13 mouse cellular contexts compared by ENCODE assay signal in genomic region chr15:99698533-99699085, GRCm38 (mm10). TPM values are rescaled to one million over a fixed set of nuclear protein-coding genes. Genes with fewer than 3 reads are reported as not detected.
DNase-seq lines count a peak whose midpoint lies in the region; ATAC-seq and TF ChIP-seq lines count a peak whose summit lies in the region.
"Had no signal": no experiment of that assay in that cellular context is flagged by ENCODE, and none has a peak within 500 bp of the region (broad histone marks: within the 10 kb centered on the region; RNA-seq: fewer than 3 reads in every experiment).

No protein-coding gene starts in this region.

- H3K9me3 ChIP-seq in neural tube, embryonic 13.5 days = no peaks in the 10 kb centered on the region
- no peaks in the 10 kb centered on the region for H3K9me3 ChIP-seq in neural tube, embryonic 15.5 days (replicated peaks)
- no peaks in the 10 kb centered on the region for H3K9me3 ChIP-seq in midbrain, embryonic 15.5 days
- H3K9me3 ChIP-seq: limb, embryonic 15.5 days had no signal

- H3K27me3 ChIP-seq in neural tube, embryonic 13.5 days = no peaks in the 10 kb centered on the region
- no peaks in the 10 kb centered on the region for H3K27me3 ChIP-seq in neural tube, embryonic 15.5 days (replicated peaks)
- no peaks in the 10 kb centered on the region for H3K27me3 ChIP-seq in small intestine, adult 2 months (ENCODE audit: control insufficient read depth, insufficient read depth, low read length)
- no peaks in the 10 kb centered on the region for H3K27me3 ChIP-seq in midbrain, embryonic 15.5 days (replicated peaks)

- H3K4me1 ChIP-seq in neural tube, embryonic 13.5 days (replicated peaks) = peaks cover 33% of the 10 kb centered on the region
- peaks cover 17% of the 10 kb centered on the region for H3K4me1 ChIP-seq in neural tube, embryonic 15.5 days
- H3K4me1 ChIP-seq in small intestine, adult 2 months (ENCODE audit: control insufficient read depth, insufficient read depth, insufficient read length, low read length) = peaks cover 26% of the 10 kb centered on the region
- peaks cover 14% of the 10 kb centered on the region for H3K4me1 ChIP-seq in midbrain, embryonic 15.5 days

- H3K4me2 ChIP-seq in neural tube, embryonic 13.5 days = no peak overlapping the region
- H3K4me2 ChIP-seq in neural tube, embryonic 15.5 days = no peak overlapping the region
- no peak overlapping the region for H3K4me2 ChIP-seq in midbrain, embryonic 15.5 days
- H3K4me2 ChIP-seq: limb, embryonic 15.5 days had no signal

- H3K4me3 ChIP-seq in neural tube, embryonic 13.5 days = no peak overlapping the region
- H3K4me3 ChIP-seq in neural tube, embryonic 15.5 days (replicated peaks) = no peak overlapping the region
- peak overlapping the region; percentile 5; the same call in 1 of the 2 replicates for H3K4me3 ChIP-seq in small intestine, adult 2 months (ENCODE audit: low read depth, low read length)
- H3K4me3 ChIP-seq in midbrain, embryonic 15.5 days = no peak overlapping the region
- H3K4me3 ChIP-seq: limb, embryonic 15.5 days had no signal

- peaks cover 69% of the 10 kb centered on the region for H3K36me3 ChIP-seq in neural tube, embryonic 13.5 days
- H3K36me3 ChIP-seq in neural tube, embryonic 15.5 days = peaks cover 44% of the 10 kb centered on the region
- H3K36me3 ChIP-seq in small intestine, adult 2 months (ENCODE audit: control insufficient read depth, insufficient read depth, low read length) = no peaks in the 10 kb centered on the region
- H3K36me3 ChIP-seq in midbrain, embryonic 15.5 days (replicated peaks) = peaks cover 24% of the 10 kb centered on the region

- H3K27ac ChIP-seq in neural tube, embryonic 13.5 days (replicated peaks) = peak overlapping the region; percentile 34; the same call in 1 of the 2 replicates
- no peak overlapping the region for H3K27ac ChIP-seq in neural tube, embryonic 15.5 days (replicated peaks)
- H3K27ac ChIP-seq in small intestine, adult 2 months (ENCODE audit: insufficient read depth, low read depth, low read length) = no peak overlapping the region
- H3K27ac ChIP-seq in midbrain, embryonic 15.5 days = no peak overlapping the region
- H3K27ac ChIP-seq: limb, embryonic 15.5 days had no signal

- TF ChIP-seq CTCF in brain, embryonic 14.5 days (IDR thresholded peaks at IDR 0.05; ENCODE audit: borderline replicate concordance, extremely low read depth, insufficient read depth, insufficient read length) = no peak
- no peak for TF ChIP-seq CTCF in small intestine, adult 2 months (IDR thresholded peaks at IDR 0.05; ENCODE audit: extremely low read depth, insufficient read length, insufficient replicate concordance, low read depth, low read length)

- no peak overlapping the region for H3K9ac ChIP-seq in neural tube, embryonic 13.5 days
- no peak overlapping the region for H3K9ac ChIP-seq in neural tube, embryonic 15.5 days (replicated peaks)
- no peak overlapping the region for H3K9ac ChIP-seq in midbrain, embryonic 15.5 days
- H3K9ac ChIP-seq: limb, embryonic 15.5 days had no signal

- WGBS in neural tube, embryonic 13.5 days = 32% methylated on average over 20 of the region's 20 CpGs
- 42% methylated on average over 20 of the region's 20 CpGs for whole genome bisulfite sequencing in neural tube, embryonic 15.5 days
- 43% methylated on average over 20 of the region's 20 CpGs for WGBS in small intestine, adult 2 months
- WGBS in midbrain, embryonic 15.5 days = 43% methylated on average over 19 of the region's 20 CpGs

- no peak for ATAC-seq in neural tube, embryonic 13.5 days (ENCODE audit: low read depth)
- ATAC-seq in neural tube, embryonic 15.5 days (ENCODE audit: low FRiP score) = no peak
- ATAC-seq in midbrain, embryonic 15.5 days (replicated peaks) = no peak
- ATAC-seq: midbrain, embryonic 16.5 days had no signal

- peak; percentile 92 for DNase-seq in heart, adult 11 months
- no peak for DNase-seq in heart, postnatal 4 days
- DNase-seq in brain, embryonic 14.5 days (ENCODE audit: low read depth) = peak; percentile 12
- DNase-seq in right cerebral cortex, adult 2 months (ENCODE audit: low spot score in 2 of 2) = no peak
- DNase-seq: adrenal gland, adult 2 months; layer of hippocampus, adult 9-11 months had no signal

- TF ChIP-seq POLR2A in brain, embryonic 14.5 days (IDR thresholded peaks at IDR 0.05; ENCODE audit: borderline replicate concordance, extremely low read depth, insufficient read depth, insufficient read length, poor library complexity, severe bottlenecking) = no peak
- TF ChIP-seq POLR2A in small intestine, adult 2 months (IDR thresholded peaks at IDR 0.05; ENCODE audit: low read depth, low read length) = no peak

RNA-seq across cellular contexts. Expression of gene Smarcd1, which starts 3.3 kb away (rescaled TPM):
- 10 to 100 TPM; 46.5 to 47.7 TPM for total RNA-seq in heart, postnatal 4 days (2021)
- 117 and 134 TPM in 2 replicates for polyA plus RNA-seq in neural tube, embryonic 13.5 days (2015; fragmentation: Nextera tagmentation; extraction: Ambion mirVana)
- 80.2 and 91.5 TPM in 2 replicates for polyA plus RNA-seq in neural tube, embryonic 15.5 days (2015; fragmentation: Nextera tagmentation; extraction: Ambion mirVana)
- polyA plus RNA-seq in brain, embryonic 14.5 days (2012; rRNA removed) = 201 and 211 TPM in 2 replicates
- 9.5 and 23.8 TPM in 2 replicates for polyA plus RNA-seq in small intestine, adult 2 months (2012; rRNA removed)
- 114 and 119 TPM in 2 replicates for polyA plus RNA-seq in midbrain, embryonic 15.5 days (2015; fragmentation: Nextera tagmentation; extraction: Ambion mirVana)

RNA-seq across cellular contexts. Expression of gene Gm17349, which starts 6.7 kb away (rescaled TPM):
- 1 to 10 TPM; 3.7 to 4.8 TPM for total RNA-seq in heart, postnatal 4 days (2021)
- polyA plus RNA-seq in neural tube, embryonic 13.5 days (2015; fragmentation: Nextera tagmentation; extraction: Ambion mirVana) = not detected in 2 replicates
- polyA plus RNA-seq in neural tube, embryonic 15.5 days (2015; fragmentation: Nextera tagmentation; extraction: Ambion mirVana) = not detected in 2 replicates
- polyA plus RNA-seq in brain, embryonic 14.5 days (2012; rRNA removed) = 0.86 TPM in 1 of 2 replicates, not detected in the other
- 3.0 TPM in 1 of 2 replicates, not detected in the other for polyA plus RNA-seq in small intestine, adult 2 months (2012; rRNA removed)
- not detected in 2 replicates for polyA plus RNA-seq in midbrain, embryonic 15.5 days (2015; fragmentation: Nextera tagmentation; extraction: Ambion mirVana)
- polyA plus RNA-seq: limb, embryonic 15.5 days; lung, embryonic 16.5 days; midbrain, embryonic 16.5 days had no signal

RNA-seq across cellular contexts. Expression of gene Gpd1, which starts 18.7 kb away (rescaled TPM):
- 10 to 100 TPM; 24.5 to 26.4 TPM for total RNA-seq in heart, postnatal 4 days (2021)
- 1.6 and 1.8 TPM in 2 replicates for polyA plus RNA-seq in neural tube, embryonic 13.5 days (2015; fragmentation: Nextera tagmentation; extraction: Ambion mirVana)
- polyA plus RNA-seq in neural tube, embryonic 15.5 days (2015; fragmentation: Nextera tagmentation; extraction: Ambion mirVana) = 4.5 and 5.2 TPM in 2 replicates
- polyA plus RNA-seq in brain, embryonic 14.5 days (2012; rRNA removed) = 3.4 and 4.5 TPM in 2 replicates
- polyA plus RNA-seq in small intestine, adult 2 months (2012; rRNA removed) = 246 and 260 TPM in 2 replicates
- 1.5 and 1.8 TPM in 2 replicates for polyA plus RNA-seq in midbrain, embryonic 15.5 days (2015; fragmentation: Nextera tagmentation; extraction: Ambion mirVana)

RNA-seq across cellular contexts. Expression of gene Cox14, which starts 26.8 kb away (rescaled TPM):
- 100 to 1,000 TPM; 150 to 159 TPM for total RNA-seq in heart, postnatal 4 days (2021)
- 170 and 181 TPM in 2 replicates for polyA plus RNA-seq in neural tube, embryonic 13.5 days (2015; fragmentation: Nextera tagmentation; extraction: Ambion mirVana)
- polyA plus RNA-seq in neural tube, embryonic 15.5 days (2015; fragmentation: Nextera tagmentation; extraction: Ambion mirVana) = 178 and 182 TPM in 2 replicates
- 149 and 249 TPM in 2 replicates for polyA plus RNA-seq in brain, embryonic 14.5 days (2012; rRNA removed)
- 301 and 397 TPM in 2 replicates for polyA plus RNA-seq in small intestine, adult 2 months (2012; rRNA removed)
- polyA plus RNA-seq in midbrain, embryonic 15.5 days (2015; fragmentation: Nextera tagmentation; extraction: Ambion mirVana) = 150 and 157 TPM in 2 replicates

RNA-seq across cellular contexts. Expression of gene Asic1, which starts 28.4 kb away (rescaled TPM):
- 1 to 10 TPM in 1 of 2 experiments, under 1 TPM in 1; 0.77 to 1.0 TPM for total RNA-seq in heart, postnatal 4 days (2021)
- 76.0 and 77.8 TPM in 2 replicates for polyA plus RNA-seq in neural tube, embryonic 13.5 days (2015; fragmentation: Nextera tagmentation; extraction: Ambion mirVana)
- 59.3 and 68.9 TPM in 2 replicates for polyA plus RNA-seq in neural tube, embryonic 15.5 days (2015; fragmentation: Nextera tagmentation; extraction: Ambion mirVana)
- 81.2 and 114 TPM in 2 replicates for polyA plus RNA-seq in brain, embryonic 14.5 days (2012; rRNA removed)
- 0.30 and 0.70 TPM in 2 replicates for polyA plus RNA-seq in small intestine, adult 2 months (2012; rRNA removed)
- polyA plus RNA-seq in midbrain, embryonic 15.5 days (2015; fragmentation: Nextera tagmentation; extraction: Ambion mirVana) = 64.0 and 65.9 TPM in 2 replicates

Comparison
In these comparisons a context has a peak if more than half of its experiments do, and no peak if none do; other contexts are left out.
1. DNase-seq: peak in heart, adult 11 months (single experiment) and brain, embryonic 14.5 days (single experiment); none in heart, postnatal 4 days (single experiment) and right cerebral cortex, adult 2 months (0 of 2).
2. RNA of gene Gpd1, which starts 18.7 kb away (polyA plus RNA-seq): 246 to 260 TPM in small intestine, adult 2 months; 4.5 to 5.2 TPM in neural tube, embryonic 15.5 days, 3.4 to 4.5 TPM in brain, embryonic 14.5 days, 1.6 to 1.8 TPM in neural tube, embryonic 13.5 days and 1.5 to 1.8 TPM in midbrain, embryonic 15.5 days; every median in the first group is over 10 times any median in the second.